ENCODE assay signal across 22 mouse cellular contexts in the genomic region with DNA sequence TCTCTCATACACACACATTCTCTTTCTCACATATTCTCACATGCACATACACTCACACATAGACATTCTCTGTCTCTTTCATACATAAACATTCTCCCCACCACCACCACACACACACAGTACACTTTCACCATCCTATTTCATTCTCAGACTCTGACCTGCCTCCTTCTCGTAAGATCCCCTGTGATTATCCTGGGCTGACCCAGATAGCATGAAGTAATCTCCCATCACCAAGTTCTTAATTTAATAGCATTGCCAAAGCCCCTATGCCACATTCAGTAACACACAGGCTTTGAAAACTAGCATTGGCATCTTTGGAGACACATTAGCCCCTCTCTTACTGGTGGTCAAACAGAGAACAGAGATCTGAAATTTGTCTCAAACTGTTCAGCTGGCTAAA.
DNase-seq lines count a peak whose midpoint lies in the region; ATAC-seq and TF ChIP-seq lines count a peak whose summit lies in the region.
"Had no signal": no experiment of that assay in that cellular context is flagged by ENCODE, and none has a peak within 500 bp of the region (broad histone marks: within the 10 kb centered on the region; RNA-seq: fewer than 3 reads in every experiment).

No protein-coding gene starts in this region.

- no peaks in the 10 kb centered on the region for H3K27me3 ChIP-seq in heart, adult 2 months (ENCODE audit: control insufficient read depth, insufficient read depth, low read length)
- no peaks in the 10 kb centered on the region for H3K27me3 ChIP-seq in heart, embryonic 10.5 days (ENCODE audit: insufficient read depth, poor library complexity, severe bottlenecking)
- H3K27me3 ChIP-seq in heart, embryonic 11.5 days (ENCODE audit: control insufficient read depth, insufficient read depth, low read length): no peaks in the 10 kb centered on the region
- H3K27me3 ChIP-seq in forebrain, postnatal 0 days (ENCODE audit: insufficient read depth, low read length): no peaks in the 10 kb centered on the region
- H3K27me3 ChIP-seq: CH12.LX, Patski had no signal

- intact Hi-C loops in heart, adult 2 months (cut with DNase I): no loop called here

- no peaks in the 10 kb centered on the region for H3K36me3 ChIP-seq in heart, adult 2 months (ENCODE audit: control insufficient read depth, insufficient read depth, low read length)
- H3K36me3 ChIP-seq in heart, embryonic 10.5 days: no peaks in the 10 kb centered on the region
- no peaks in the 10 kb centered on the region for H3K36me3 ChIP-seq in heart, embryonic 11.5 days (ENCODE audit: control insufficient read depth, insufficient read depth, low read length)
- no peaks in the 10 kb centered on the region for H3K36me3 ChIP-seq in forebrain, postnatal 0 days (ENCODE audit: insufficient read depth)
- H3K36me3 ChIP-seq: G1E had no signal

- 83% methylated on average over 1 of the region's 1 CpGs for WGBS in heart, adult 2 months
- 87% methylated on average over 1 of the region's 1 CpGs for WGBS in heart, embryonic 10.5 days
- WGBS in heart, embryonic 11.5 days (ENCODE audit: insufficient replicate concordance): 78% methylated on average over 1 of the region's 1 CpGs
- 86% methylated on average over 1 of the region's 1 CpGs for WGBS in forebrain, postnatal 0 days

- no peak overlapping the region for H3K4me3 ChIP-seq in heart, adult 2 months
- H3K4me3 ChIP-seq in heart, embryonic 10.5 days: no peak overlapping the region
- H3K4me3 ChIP-seq in heart, embryonic 11.5 days (ENCODE audit: low read depth, low read length): no peak overlapping the region
- no peak overlapping the region for H3K4me3 ChIP-seq in forebrain, postnatal 0 days (ENCODE audit: low read depth, low read length)

- no peak overlapping the region for H3K27ac ChIP-seq in heart, adult 2 months
- H3K27ac ChIP-seq in heart, embryonic 10.5 days: no peak overlapping the region
- H3K27ac ChIP-seq in heart, embryonic 11.5 days (ENCODE audit: low read depth, low read length): no peak overlapping the region
- no peak overlapping the region for H3K27ac ChIP-seq in forebrain, postnatal 0 days (ENCODE audit: low read depth, low read length)

- TF ChIP-seq EP300 in heart, adult 2 months (IDR thresholded peaks at IDR 0.05; ENCODE audit: insufficient read depth, low read depth, low read length): no peak

- TF ChIP-seq POLR2A in heart, adult 2 months (IDR thresholded peaks at IDR 0.05; ENCODE audit: insufficient read depth, low read depth, low read length): no peak

- DNase-seq in heart, adult 11 months: peak; percentile 55
- DNase-seq in heart, adult 2 months: no peak
- peak; percentile 7 for DNase-seq in heart, embryonic 10.5 days (ENCODE audit: low spot score)
- peak; percentile 77 for DNase-seq in retina, adult 2 months (ENCODE audit: low read depth, low spot score)
- no peak for DNase-seq in retina, embryonic 14.5 days (ENCODE audit: low spot score)
- DNase-seq in retina, postnatal 1 day: peak; percentile 64
- DNase-seq in forebrain, postnatal 0 days: no peak
- DNase-seq: adrenal gland, adult 2 months; adrenal gland, adult 8-10 months; adrenal gland, postnatal 10 days; adrenal gland, postnatal 14 days; adrenal gland, postnatal 25 days; adrenal gland, postnatal 36 days; B cell, adult 2 months; cerebellum, adult 11 months; cerebellum, adult 11-12 months had no signal

- H3K79me2 ChIP-seq in heart, adult 2 months (replicated peaks; ENCODE audit: control insufficient read depth, insufficient read depth, low read length): no peaks in the 10 kb centered on the region

- H3K9ac ChIP-seq in heart, adult 2 months (ENCODE audit: low read depth, low read length): no peak overlapping the region
- no peak overlapping the region for H3K9ac ChIP-seq in heart, embryonic 11.5 days (ENCODE audit: low read depth, low read length)
- H3K9ac ChIP-seq in forebrain, postnatal 0 days: no peak overlapping the region

- TF ChIP-seq CTCF in heart, adult 2 months (IDR thresholded peaks at IDR 0.05): no peak
- TF ChIP-seq CTCF in forebrain, postnatal 0 days (IDR thresholded peaks at IDR 0.05; ENCODE audit: low read depth): no peak

- peaks cover 8% of the 10 kb centered on the region for H3K4me1 ChIP-seq in heart, adult 2 months (ENCODE audit: control insufficient read depth, insufficient read depth, low read length)
- peaks cover 38% of the 10 kb centered on the region for H3K4me1 ChIP-seq in heart, embryonic 10.5 days
- peaks cover 23% of the 10 kb centered on the region for H3K4me1 ChIP-seq in heart, embryonic 11.5 days (ENCODE audit: control insufficient read depth, insufficient read depth, low read length)
- H3K4me1 ChIP-seq in forebrain, postnatal 0 days (ENCODE audit: insufficient read depth): no peaks in the 10 kb centered on the region

- H3K9me3 ChIP-seq in heart, embryonic 10.5 days: no peaks in the 10 kb centered on the region
- no peaks in the 10 kb centered on the region for H3K9me3 ChIP-seq in heart, embryonic 11.5 days (replicated peaks; ENCODE audit: control insufficient read depth, low read length)
- no peaks in the 10 kb centered on the region for H3K9me3 ChIP-seq in forebrain, postnatal 0 days (ENCODE audit: low read length)
- H3K9me3 ChIP-seq: G1E had no signal

- no peak overlapping the region for H3K4me2 ChIP-seq in heart, embryonic 11.5 days
- H3K4me2 ChIP-seq in forebrain, postnatal 0 days (ENCODE audit: low read depth): no peak overlapping the region

- no peak for ATAC-seq in heart, embryonic 11.5 days (replicated peaks; ENCODE audit: insufficient number of reproducible peaks, low FRiP score, low TSS enrichment)
- no peak for ATAC-seq in forebrain, postnatal 0 days
- ATAC-seq: activated CD4-positive, CD25-positive, alpha-beta regulatory T cell, adult 4 months; CD4-positive, CD25-positive, alpha-beta regulatory T cell, adult 4 months; Patski had no signal

Comparison
In these comparisons a context has a peak if more than half of its experiments do, and no peak if none do; other contexts are left out.
1. DNase-seq: peak in heart, adult 11 months (single experiment), heart, embryonic 10.5 days (single experiment), retina, adult 2 months (single experiment) and retina, postnatal 1 day (single experiment); none in heart, adult 2 months (0 of 2), retina, embryonic 14.5 days (single experiment) and forebrain, postnatal 0 days (single experiment).